Mouse (Mus musculus) midbrain, postnatal 0 days (tissue): ENCODE measurements around the gene Ppm1f. TPM values are rescaled to one million over a fixed set of nuclear protein-coding genes. Genes with fewer than 3 reads are reported as not detected.
"Not testable (repeated sequence)": the region's sequence is repeated elsewhere in the genome, so short reads cannot be mapped to it uniquely, and the experiment has no call there.

Experiments
- ATAC-seq: fragments of 200-750 bp; cut with Nextera tagmentation; 2 replicates; pipeline ENCODE4 v1.8.0; 2017; ENCODE audit warnings: moderate number of reproducible peaks, mild to moderate bottlenecking, moderate TSS enrichment, moderate library complexity; ENCODE audit not compliant: low FRiP score
- DNase-seq: peaks from one replicate; pipeline ENCODE4 v3.0.0-alpha.2; 2015; ENCODE audit warnings: low spot score
- H3K27ac ChIP-seq: fragments of 300-500 bp; sonication (generic); 2 replicates; pipeline ENCODE4 v1.5.1; 2014; ENCODE audit warnings: low read depth, mild to moderate bottlenecking, low read length, mixed read lengths
- H3K27me3 ChIP-seq: fragments of 300-500 bp; sonication (generic); 2 replicates; pipeline ENCODE4 v1.6.1; 2014; ENCODE audit warnings: low read length, control low read depth, mixed read lengths; ENCODE audit not compliant: insufficient read depth
- H3K36me3 ChIP-seq: fragments of 300-500 bp; sonication (generic); 2 replicates; pipeline ENCODE4 v1.6.1; 2014; ENCODE audit warnings: low read length, control low read depth, mixed read lengths; ENCODE audit not compliant: insufficient read depth
- H3K4me1 ChIP-seq: fragments of 300-500 bp; sonication (generic); 2 replicates; pipeline ENCODE4 v1.6.1; 2014; ENCODE audit warnings: mild to moderate bottlenecking, control low read depth, antibody characterized with exemption, low read length, mixed read lengths; ENCODE audit not compliant: insufficient read depth
- H3K4me2 ChIP-seq: fragments of 300-500 bp; sonication (generic); 2 replicates; pipeline ENCODE4 v1.6.1; 2014; ENCODE audit warnings: low read depth, mild to moderate bottlenecking, low read length, mixed read lengths; ENCODE audit not compliant: poor library complexity, severe bottlenecking
- H3K4me3 ChIP-seq: fragments of 300-500 bp; sonication (generic); 2 replicates; pipeline ENCODE4 v1.5.1; 2014; ENCODE audit warnings: low read depth, mild to moderate bottlenecking, low read length, moderate library complexity
- H3K9ac ChIP-seq: fragments of 300-500 bp; sonication (generic); replicated peaks from 2 replicates; pipeline ENCODE4 v1.6.1; 2014; ENCODE audit warnings: mild to moderate bottlenecking, low read length, moderate library complexity, mixed read lengths; ENCODE audit not compliant: poor library complexity, severe bottlenecking
- H3K9me3 ChIP-seq: fragments of 300-500 bp; sonication (generic); 2 replicates; pipeline ENCODE4 v1.6.1; 2016; ENCODE audit warnings: low read length, control low read depth
- CTCF ChIP-seq: IDR thresholded peaks from 2 replicates; pipeline ENCODE4 v1.5.1; 2016; ENCODE audit warnings: antibody characterized with exemption, mild to moderate bottlenecking
- WGBS: fragments of 180-500 bp; shearing (Covaris S2); extraction: QIAGEN DNeasy Blood & Tissue Kit; methylation state at CpG from one replicate; pipeline ENCODE4 v1.1.7; 2014; 5-methylcytosine and 5-hydroxymethylcytosine counted together
- polyA plus RNA-seq: library from polyadenylated mRNA; unstranded; fragments of >200 nt; fragmentation: Nextera tagmentation; extraction: Ambion mirVana; gene quantifications from 2 replicates; pipeline ENCODE4 v1.2.1, GENCODE M21; 2015
- total RNA-seq: library from RNA; depleted of rRNA; stranded (reverse); fragments of >200 nt; gene quantifications from 2 replicates; pipeline ENCODE4 v1.2.3, GENCODE M21; 2014; rRNA removed

Gene Ppm1f
- total RNA-seq: 30.0 and 33.0 TPM in 2 replicates
- polyA plus RNA-seq: 12.4 and 13.7 TPM in 2 replicates

- H3K4me2 ChIP-seq: peak within 1 kb of the TSS; percentile 85
- DNase-seq (peak; percentile 93), ATAC-seq (peak; percentile 94)
- H3K36me3 ChIP-seq: peaks cover 14% of the 10 kb centered on the region; the same call in 1 of the 2 replicates
- no peaks in the 10 kb centered on the region for H3K9me3 ChIP-seq
- H3K27me3 ChIP-seq: no peaks in the 10 kb centered on the region
- H3K27ac ChIP-seq: peak within 1 kb of the TSS; percentile 64
- H3K4me1 ChIP-seq: peaks cover 7% of the 10 kb centered on the region; the same call in 1 of the 2 replicates
- peak; percentile 99 for TF ChIP-seq CTCF
- H3K4me3 ChIP-seq: peak within 1 kb of the TSS; percentile 62
- H3K9ac ChIP-seq: peak within 1 kb of the TSS; percentile 79
- under 1% methylated on average over 29 of the region's 29 CpGs for WGBS
These were observed at the start of gene Ppm1f for GRCm38 (mm10) chr16:16896382-16897055. Gene Ppm1f (plus strand): TSS chr16:16896469.

GRCm38 (mm10) chr16:16849196-16849595 is 47.1 kb upstream of the Ppm1f start:
- H3K27me3 ChIP-seq: no peaks in the 10 kb centered on the region
- no peak overlapping the region for H3K27ac ChIP-seq
- DNase-seq (no peak), ATAC-seq (no peak)
- H3K9me3 ChIP-seq: no peaks in the 10 kb centered on the region
- no peak overlapping the region for H3K4me2 ChIP-seq
- no peak overlapping the region for H3K9ac ChIP-seq
- TF ChIP-seq CTCF: no peak
- H3K36me3 ChIP-seq: no peaks in the 10 kb centered on the region
- H3K4me3 ChIP-seq: no peak overlapping the region
- H3K4me1 ChIP-seq: no peaks in the 10 kb centered on the region

GRCm38 (mm10) chr16:16852411-16852810 is 43.9 kb upstream of the Ppm1f start:
- no peak overlapping the region for H3K27ac ChIP-seq
- no peak overlapping the region for H3K9ac ChIP-seq
- WGBS: 83% methylated on average over 3 of the region's 3 CpGs
- DNase-seq (no peak), ATAC-seq (no peak)
- no peak overlapping the region for H3K4me3 ChIP-seq
- no peaks in the 10 kb centered on the region for H3K4me1 ChIP-seq
- no peaks in the 10 kb centered on the region for H3K27me3 ChIP-seq
- no peaks in the 10 kb centered on the region for H3K36me3 ChIP-seq
- TF ChIP-seq CTCF: no peak
- no peaks in the 10 kb centered on the region for H3K9me3 ChIP-seq
- H3K4me2 ChIP-seq: no peak overlapping the region

- Histone ChIP-seq H3K36me3 (no peaks in the 10 kb centered on the region), H3K9ac (no peak overlapping the region), H3K4me2 (no peak overlapping the region), H3K4me3 (no peak overlapping the region), H3K4me1 (no peaks in the 10 kb centered on the region), H3K27me3 (no peaks in the 10 kb centered on the region), H3K9me3 (no peaks in the 10 kb centered on the region), H3K27ac (no peak overlapping the region)
- 35% methylated on average over 6 of the region's 6 CpGs for WGBS
- DNase-seq: no peak
- peak; percentile 44 for TF ChIP-seq CTCF
- no peak for ATAC-seq
These were observed 41.4 kb upstream of the Ppm1f start for GRCm38 (mm10) chr16:16854836-16855235.

GRCm38 (mm10) chr16:16855541-16855940 is 40.7 kb upstream of the Ppm1f start:
- WGBS: 94% methylated on average over 1 of the region's 1 CpGs
- H3K4me2 ChIP-seq: no peak overlapping the region
- no peak overlapping the region for H3K27ac ChIP-seq
- no peaks in the 10 kb centered on the region for H3K36me3 ChIP-seq
- ATAC-seq (no peak), DNase-seq (no peak)
- no peak overlapping the region for H3K4me3 ChIP-seq
- H3K4me1 ChIP-seq: no peaks in the 10 kb centered on the region
- no peak overlapping the region for H3K9ac ChIP-seq
- H3K9me3 ChIP-seq: no peaks in the 10 kb centered on the region
- H3K27me3 ChIP-seq: no peaks in the 10 kb centered on the region
- no peak for TF ChIP-seq CTCF

GRCm38 (mm10) chr16:16856054-16856453 is 40.2 kb upstream of the Ppm1f start:
- ATAC-seq: not testable (repeated sequence)

More at GRCm38 (mm10) chr16:16856054-16856453, 40.2 kb upstream of the Ppm1f start:
- not testable (repeated sequence) for H3K4me1 ChIP-seq, DNase-seq, H3K4me2 ChIP-seq, H3K27me3 ChIP-seq, H3K4me3 ChIP-seq, H3K9me3 ChIP-seq, H3K36me3 ChIP-seq, H3K27ac ChIP-seq, H3K9ac ChIP-seq
- 81% methylated on average over 9 of the region's 9 CpGs for WGBS
